In genomic region chr11:53300330-53301166, GRCm38 (mm10) we compare ENCODE assay signal across 8 mouse cellular contexts. TPM values are rescaled to one million over a fixed set of nuclear protein-coding genes. Genes with fewer than 3 reads are reported as not detected.
A peak's percentile ranks its signal among the peaks of the same experiment; 100 is the strongest.
DNase-seq lines count a peak whose midpoint lies in the region; ATAC-seq lines count a peak whose summit lies in the region.

TSS of gene Hspa4 (minus strand) at chr11:53300457.

- DNase-seq in adipocyte (ENCODE audit: low spot score), result peak; percentile 99
- DNase-seq in embryo, embryonic 10 days (ENCODE audit: low spot score), result peak; percentile 99
- peak; percentile 100 for DNase-seq in gastrocnemius, postnatal 10 days
- DNase-seq in induced T-regulatory cell, adult 2 months (ENCODE audit: low read depth), result peak; percentile 99
- peak; percentile 97 to 98 for DNase-seq in left cerebral cortex, adult 9 months (ENCODE audit: low spot score in 2 of 2)
- peak; percentile 99 for DNase-seq in right cerebral cortex, postnatal 14 days
- peak; percentile 97 to 99 for DNase-seq in urinary bladder, postnatal 36 days (ENCODE audit: low spot score in 2 of 2)

- peak; percentile 94 for ATAC-seq in megakaryocyte progenitor cell, adult 5-6 weeks (replicated peaks; ENCODE audit: poor library complexity)

RNA-seq across cellular contexts. Expression of gene Hspa4, which starts in this region (rescaled TPM):
- 100 to 1,000 TPM; 115 to 122 TPM for total RNA-seq in gastrocnemius, postnatal 10 days (2021)
- 148 and 151 TPM in 2 replicates for total RNA-seq in megakaryocyte progenitor cell, adult 5-6 weeks (2015)
- total RNA-seq in megakaryocyte progenitor cell, adult 5-6 weeks (2017), result 371 and 490 TPM in 2 replicates

Comparison
In these comparisons a context has a peak if more than half of its experiments do, and no peak if none do; other contexts are left out.
1. Peak in every context shown above with its lines: DNase-seq and ATAC-seq.